Mouse (Mus musculus) right cerebral cortex, adult 18-20 months (tissue): ENCODE data around the gene Scp2.
"Not testable (repeated sequence)": the region's sequence is repeated elsewhere in the genome, so short reads cannot be mapped to it uniquely, and the experiment has no call there.

Experiments used
- DNase-seq: peaks from one replicate; pipeline ENCODE4 v3.0.0; 2022; ENCODE audit warnings: mixed read lengths

The Scp2 gene

DNA sequence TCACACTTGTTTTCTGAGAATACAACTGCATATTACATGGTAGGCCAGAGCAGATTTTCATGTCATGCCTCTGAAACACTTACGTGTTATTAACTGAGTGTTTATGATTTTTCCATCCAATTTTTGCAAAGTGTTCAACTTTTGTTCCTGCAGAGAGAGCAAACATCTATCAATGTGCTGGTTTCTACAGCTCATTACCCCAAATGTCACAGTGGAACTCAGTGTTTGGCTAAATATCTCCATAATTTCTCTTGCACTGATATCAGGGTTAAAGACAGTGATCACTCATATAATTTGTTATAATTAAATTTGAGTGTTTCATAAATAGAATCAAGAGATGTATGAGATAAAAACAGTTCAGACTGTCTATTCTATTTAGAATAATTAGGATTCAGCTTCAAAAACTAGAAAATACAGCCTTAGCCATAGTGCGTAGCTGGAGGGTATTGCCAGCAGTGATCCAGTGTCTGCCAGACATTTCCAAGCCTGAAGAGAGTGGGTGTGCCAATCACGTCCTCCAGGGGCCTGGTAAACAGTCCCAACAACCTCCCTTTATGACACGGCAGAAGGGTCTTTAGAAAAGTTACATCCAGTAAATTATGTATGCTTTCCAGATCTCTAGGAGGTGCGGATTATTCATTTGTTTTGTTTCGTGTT lies 51.9 kb downstream of the Scp2 start:
- no peak for DNase-seq

DNA sequence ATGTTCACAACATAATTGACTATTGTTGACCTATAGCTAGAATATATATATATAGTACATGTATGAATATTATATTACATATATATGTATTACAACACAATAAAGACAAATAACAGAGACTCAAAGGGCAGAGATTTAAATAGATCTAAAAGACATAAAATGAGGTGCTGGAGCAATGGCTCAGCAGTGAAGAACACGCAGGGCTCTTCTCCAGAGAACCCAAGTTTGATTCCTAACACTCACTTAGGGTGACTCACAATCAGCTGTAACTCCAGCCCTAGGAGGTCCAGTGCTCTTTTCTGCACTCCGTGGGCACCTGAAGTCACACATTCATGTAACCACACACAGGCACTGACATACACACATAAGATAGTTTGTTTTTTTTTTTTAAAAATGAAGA lies 60.8 kb downstream of the Scp2 start:
- no peak for DNase-seq

- no peak for DNase-seq
These were observed 61.6 kb downstream of the Scp2 start for GRCm38 (mm10) chr4:108083032-108083735.

- no peak for DNase-seq
These were observed 62.4 kb downstream of the Scp2 start for GRCm38 (mm10) chr4:108082401-108082806.

- DNase-seq = no peak
These were observed 63.9 kb downstream of the Scp2 start for GRCm38 (mm10) chr4:108080876-108081275.

DNA sequence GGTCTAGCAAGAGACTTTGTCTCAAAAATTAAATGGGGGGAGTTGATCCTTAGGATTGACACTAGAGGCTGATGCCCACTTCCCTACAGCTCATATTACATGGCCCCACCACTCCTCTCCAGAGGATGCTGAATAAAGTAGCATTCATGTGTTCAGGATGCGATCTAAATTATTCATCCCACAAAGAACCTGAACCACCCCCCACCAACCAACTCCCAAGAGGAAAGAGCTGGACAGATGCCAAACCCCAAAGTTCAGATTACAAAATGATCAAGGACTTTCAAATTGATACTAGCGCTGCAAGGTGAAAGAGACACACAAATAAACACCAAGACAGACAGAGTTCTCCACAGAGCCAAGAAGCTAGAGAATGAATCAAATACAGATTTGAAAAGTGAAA lies 65.0 kb downstream of the Scp2 start:
- DNase-seq = no peak

DNA sequence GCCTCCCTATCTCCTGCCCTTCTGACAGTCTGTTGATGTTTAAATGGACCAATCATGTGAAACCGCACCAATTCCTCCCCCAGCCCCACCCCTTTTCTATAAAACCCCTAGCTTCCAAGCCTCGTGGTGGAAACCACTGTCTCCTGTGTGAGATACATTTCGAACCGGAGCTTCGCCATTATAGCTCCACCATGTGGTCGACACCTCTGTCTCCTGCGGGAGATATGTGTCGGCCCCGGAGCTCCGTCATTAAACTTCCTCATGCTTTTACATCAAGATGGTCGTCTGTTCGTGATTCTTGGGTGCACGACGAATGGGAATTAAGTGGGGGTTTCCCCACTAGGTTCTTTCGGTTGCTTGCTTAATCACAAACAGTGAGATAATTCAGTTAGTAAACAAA lies 65.6 kb downstream of the Scp2 start:
- not testable (repeated sequence) for DNase-seq

DNA sequence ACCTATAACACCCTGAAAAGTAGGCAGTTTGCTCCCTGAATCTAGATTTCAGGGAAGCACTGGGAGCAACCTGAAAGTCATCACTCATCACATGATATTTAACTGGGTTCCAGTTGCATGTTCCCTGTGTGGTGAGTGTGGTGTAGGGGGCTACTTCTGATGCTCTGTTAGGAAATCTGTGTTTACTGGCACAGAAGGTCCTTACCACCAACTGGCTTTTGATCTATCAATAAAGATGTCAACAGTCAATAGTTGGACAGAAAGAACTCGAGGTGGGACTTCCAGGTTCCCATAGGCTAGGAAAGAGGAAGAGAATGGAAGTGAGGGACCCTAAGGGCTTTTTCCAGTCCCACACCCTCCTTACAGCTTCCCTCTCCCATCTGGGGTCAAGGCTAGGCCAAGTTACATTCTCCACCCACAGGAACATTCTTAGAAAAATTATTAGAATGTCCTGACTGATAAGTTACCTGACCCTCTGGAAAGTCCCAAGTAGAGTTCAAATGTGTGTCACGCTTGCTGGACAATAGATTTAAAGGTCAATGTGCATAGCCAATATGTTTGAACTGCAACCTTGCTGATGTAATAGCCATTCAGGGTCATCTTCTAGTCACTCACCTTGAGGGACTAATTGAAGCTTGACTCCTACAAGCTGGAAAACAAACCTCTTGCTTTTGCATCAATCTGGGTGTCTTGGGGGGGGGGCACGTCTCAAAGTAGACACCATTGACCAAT lies 67.4 kb downstream of the Scp2 start:
- DNase-seq = no peak

GRCm38 (mm10) chr4:108074204-108074823 lies 70.5 kb downstream of the Scp2 start:
- DNase-seq = no peak

- no peak for DNase-seq
These were observed 72.7 kb downstream of the Scp2 start for GRCm38 (mm10) chr4:108072086-108072485.

- peak; percentile 97 for DNase-seq
These were observed 73.4 kb downstream of the Scp2 start for GRCm38 (mm10) chr4:108071235-108071901.

DNA sequence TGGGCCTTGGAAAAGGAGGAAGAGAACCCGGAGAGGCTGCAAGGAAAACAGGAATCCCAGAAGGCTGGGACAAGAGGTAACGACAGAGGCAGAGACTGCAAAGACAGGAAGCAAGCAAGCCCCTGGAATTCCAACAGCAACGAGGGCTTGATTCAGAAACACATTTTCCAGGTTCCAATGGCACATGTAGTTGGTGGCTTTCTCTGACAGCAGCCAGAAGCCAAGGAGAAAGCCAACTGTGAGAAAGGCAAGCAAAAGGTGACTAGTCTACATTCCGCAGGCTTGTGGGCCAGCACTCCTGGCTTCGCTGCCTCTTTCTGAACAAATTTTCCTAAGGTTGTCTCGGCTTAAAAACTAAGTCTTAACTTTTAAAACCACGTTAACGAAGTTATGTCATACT lies 74.1 kb downstream of the Scp2 start:
- no peak for DNase-seq

- no peak for DNase-seq
These were observed 74.5 kb downstream of the Scp2 start for GRCm38 (mm10) chr4:108070286-108070685.

- no peak for DNase-seq
These were observed 76.7 kb downstream of the Scp2 start for GRCm38 (mm10) chr4:108068081-108068480.

DNA sequence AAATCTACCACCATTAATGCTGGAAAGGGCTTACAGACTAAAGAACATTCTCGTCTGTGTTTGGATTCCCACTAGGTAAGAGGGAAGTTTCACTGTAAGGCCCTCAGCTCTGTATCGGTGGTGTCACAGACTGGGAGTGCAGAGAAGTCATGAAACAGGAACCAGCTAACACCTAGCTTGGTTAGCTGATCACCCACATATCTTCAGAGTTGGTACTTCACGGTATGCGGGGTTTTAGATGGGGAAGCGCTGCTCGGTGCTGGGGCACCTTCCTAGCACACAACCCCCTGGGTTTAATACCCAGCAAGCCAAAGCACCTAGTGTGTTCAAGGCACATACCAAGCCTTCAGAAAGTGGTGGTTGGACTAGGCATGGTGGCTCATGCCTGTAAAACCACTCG lies 77.5 kb downstream of the Scp2 start:
- DNase-seq = no peak

DNA sequence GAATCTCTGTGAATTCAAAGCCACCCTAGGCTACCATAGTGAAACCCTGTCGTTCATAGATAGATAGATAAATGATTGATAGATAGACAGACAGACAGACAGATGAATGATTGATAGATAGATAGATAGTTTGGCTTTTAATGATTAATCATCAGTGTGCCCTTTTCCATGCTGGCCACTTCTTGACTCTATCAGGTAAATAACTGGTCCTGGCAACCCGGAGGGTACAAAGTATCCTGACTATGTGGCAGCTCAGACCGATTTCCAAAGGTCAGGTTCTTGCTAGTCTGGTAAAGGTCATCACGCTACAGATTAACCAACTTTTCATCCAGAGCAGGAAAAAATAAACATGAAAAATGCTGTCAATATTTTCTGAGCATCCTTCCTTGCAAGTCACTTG lies 78.2 kb downstream of the Scp2 start:
- no peak for DNase-seq

DNA sequence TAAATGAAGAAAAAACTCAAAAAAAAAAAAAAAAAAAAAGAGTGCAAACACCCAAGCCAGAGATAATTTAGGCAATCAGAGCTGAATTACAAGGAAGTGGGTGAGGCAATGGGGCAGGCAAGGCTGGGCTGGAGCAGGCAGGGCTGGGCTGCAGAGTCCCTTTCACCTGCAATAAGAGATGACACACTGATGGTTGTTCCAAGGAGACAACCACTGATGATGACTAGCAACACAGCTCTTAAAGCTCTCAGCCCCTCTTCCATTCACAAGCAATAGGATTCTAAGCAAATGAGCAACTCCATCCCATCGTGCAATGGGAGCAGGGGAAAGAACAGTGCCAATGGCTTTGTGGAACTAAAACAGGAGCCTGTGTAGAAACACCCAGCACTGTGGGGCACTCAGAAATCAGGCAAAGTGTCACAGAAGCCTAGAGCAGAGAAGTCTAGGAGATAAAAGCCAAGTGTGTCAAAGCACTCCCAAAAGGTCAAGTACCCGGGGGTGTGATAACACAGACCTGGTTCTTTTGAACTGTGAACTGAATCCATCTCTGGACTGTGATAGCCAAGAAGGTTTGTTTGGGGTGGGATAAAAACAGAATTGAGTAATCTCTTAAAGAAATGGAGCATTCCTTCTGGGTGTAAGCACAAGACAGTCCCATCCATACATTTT lies 79.5 kb downstream of the Scp2 start:
- no peak for DNase-seq

DNA sequence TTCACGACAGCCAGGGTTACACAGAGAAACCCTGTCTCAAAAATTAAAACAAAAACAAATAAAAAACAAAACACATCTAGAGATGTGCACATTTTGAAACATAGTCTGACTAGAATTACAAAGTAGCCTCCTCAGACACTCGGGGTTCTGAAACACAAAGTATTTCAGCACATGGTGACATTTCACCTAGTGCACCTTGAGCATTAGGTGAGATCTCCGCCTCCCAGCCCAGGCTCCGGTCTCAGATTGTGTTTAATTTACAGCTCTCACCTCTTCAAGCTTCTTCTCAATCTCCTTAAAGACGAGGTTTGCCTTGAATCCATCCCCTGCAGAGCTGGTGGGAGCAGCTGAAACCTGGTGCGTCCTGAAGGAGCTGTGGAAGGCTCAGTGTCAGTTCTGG lies 81.2 kb downstream of the Scp2 start:
- no peak for DNase-seq

- no peak for DNase-seq
These were observed 82.3 kb downstream of the Scp2 start for GRCm38 (mm10) chr4:108062524-108062923.

- no peak for DNase-seq
These were observed 84.0 kb downstream of the Scp2 start for GRCm38 (mm10) chr4:108060774-108061173.

- peak; percentile 71 for DNase-seq
These were observed 85.0 kb downstream of the Scp2 start for GRCm38 (mm10) chr4:108059601-108060379.

DNA sequence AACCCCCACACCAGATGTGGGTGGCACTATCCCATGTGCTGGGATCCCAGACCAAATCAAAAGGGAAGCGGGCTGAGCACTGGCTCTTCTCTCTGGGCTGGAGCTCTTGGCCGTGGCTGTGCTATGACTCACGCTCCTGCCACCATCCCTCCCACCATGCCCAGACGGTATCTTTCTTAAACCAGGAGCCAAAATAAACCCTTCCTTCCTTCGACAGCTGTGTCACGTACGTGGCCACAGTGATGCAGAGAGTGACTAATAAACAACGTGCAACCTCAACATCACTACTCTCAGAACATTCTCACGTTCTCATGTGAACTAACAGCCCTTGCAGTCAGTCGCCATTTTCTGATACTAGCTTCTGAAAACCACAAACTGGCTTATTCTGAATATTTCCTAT lies 86.6 kb downstream of the Scp2 start:
- DNase-seq = peak; percentile 79
